Mouse (Mus musculus): ENCODE results near the gene Ccdc9. TPM values are rescaled to one million over a fixed set of nuclear protein-coding genes. Genes with fewer than 3 reads are reported as not detected.
A peak's percentile ranks its signal among the peaks of the same experiment; 100 is the strongest.
"Not testable (repeated sequence)": the region's sequence is repeated elsewhere in the genome, so short reads cannot be mapped to it uniquely, and the experiment has no call there.

The Ccdc9 gene
- polyA plus RNA-seq, 1 experiment from 2014 or later = 28.7 TPM

DNA sequence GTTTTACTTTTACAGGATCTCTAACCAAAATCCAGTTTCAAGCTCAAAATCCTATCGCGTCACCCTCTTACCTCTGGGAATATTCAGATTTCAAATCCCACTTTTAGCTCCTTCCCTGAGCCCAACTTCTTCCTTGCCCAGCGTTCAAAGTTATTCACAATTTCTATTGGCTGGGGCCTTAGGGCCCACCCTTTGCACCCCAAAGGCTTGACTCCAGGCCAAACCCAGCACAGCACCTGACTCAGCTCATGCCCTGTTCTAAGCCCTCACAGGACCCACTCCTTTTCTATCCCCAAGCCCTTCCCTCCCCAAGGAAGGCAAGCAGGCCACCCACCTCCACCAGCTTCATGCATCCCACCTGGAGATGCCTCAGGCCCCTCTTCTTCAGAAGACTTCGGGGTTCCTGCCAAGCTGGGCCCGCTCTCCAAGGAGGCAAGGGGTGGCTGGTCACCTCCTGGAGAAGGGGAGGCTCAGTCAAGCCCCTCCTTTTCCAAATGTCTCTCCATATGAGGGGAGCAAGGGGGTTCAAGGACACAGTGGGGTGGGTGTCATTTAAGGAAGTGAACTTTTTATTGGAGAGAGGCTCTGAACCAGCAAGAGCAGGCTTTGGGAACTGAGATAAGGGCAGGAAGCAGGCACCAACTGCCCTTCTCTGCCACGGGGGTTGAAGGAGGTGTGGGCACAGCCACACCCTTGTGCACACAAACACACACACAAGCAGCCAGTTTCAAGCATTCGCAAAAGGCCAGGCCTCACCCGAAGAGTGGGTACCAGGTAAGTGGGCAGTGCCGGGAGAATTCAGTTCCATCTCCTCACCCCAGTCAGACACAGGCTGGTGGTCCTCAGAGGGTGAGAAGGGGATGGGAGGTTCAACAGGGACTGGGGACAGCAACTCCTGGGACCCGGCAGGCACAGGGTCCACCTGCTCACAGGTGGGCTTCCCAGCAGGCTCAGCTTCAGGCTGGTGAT lies 11.4 kb downstream of the Ccdc9 start:
- Histone ChIP-seq H3K9me3 (no peaks in the 10 kb centered on the region), H3K4me1 (peaks cover 42% of the 10 kb centered on the region), H3K36me3 (replicated peaks) (peaks cover 52% of the 10 kb centered on the region), H3K27me3 (ENCODE audit: poor library complexity, severe bottlenecking) (peaks cover 35% of the 10 kb centered on the region), H3K27ac (no peak overlapping the region), H3K4me3 (no peak overlapping the region)
- 85% methylated on average over 10 of the region's 10 CpGs for WGBS
- no peak for DNase-seq (ENCODE audit: extremely low spot score, low spot score)

DNA sequence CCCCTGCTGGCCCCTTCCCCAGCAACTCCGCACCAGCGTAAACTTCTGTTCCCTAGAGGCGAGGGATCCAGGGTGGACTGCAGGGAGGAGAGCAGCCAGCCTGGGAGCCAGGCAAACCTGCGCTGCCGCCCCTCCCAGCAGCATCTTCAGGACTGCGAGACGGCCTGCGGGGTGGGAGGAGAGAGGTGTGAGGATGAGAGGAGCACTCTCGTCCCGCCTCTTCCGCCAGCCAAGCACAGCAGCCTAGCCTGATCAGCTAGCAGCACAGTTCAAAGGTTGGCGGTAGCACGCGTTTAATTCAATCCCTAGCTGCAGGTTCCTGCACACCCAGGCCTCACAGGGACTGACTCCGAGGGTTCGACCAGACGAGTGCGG lies 12.8 kb downstream of the Ccdc9 start:
- peaks cover 39% of the 10 kb centered on the region for H3K36me3 ChIP-seq (replicated peaks)
- WGBS = 0% methylated on average over 18 of the region's 18 CpGs
- DNase-seq (ENCODE audit: extremely low spot score, low spot score) = peak; percentile 81
- H3K4me3 ChIP-seq = peak overlapping the region; percentile 70
- peaks cover 42% of the 10 kb centered on the region for H3K4me1 ChIP-seq
- peak overlapping the region; percentile 87 for H3K27ac ChIP-seq
- no peaks in the 10 kb centered on the region for H3K9me3 ChIP-seq
- H3K27me3 ChIP-seq (ENCODE audit: poor library complexity, severe bottlenecking) = peaks cover 44% of the 10 kb centered on the region

DNA sequence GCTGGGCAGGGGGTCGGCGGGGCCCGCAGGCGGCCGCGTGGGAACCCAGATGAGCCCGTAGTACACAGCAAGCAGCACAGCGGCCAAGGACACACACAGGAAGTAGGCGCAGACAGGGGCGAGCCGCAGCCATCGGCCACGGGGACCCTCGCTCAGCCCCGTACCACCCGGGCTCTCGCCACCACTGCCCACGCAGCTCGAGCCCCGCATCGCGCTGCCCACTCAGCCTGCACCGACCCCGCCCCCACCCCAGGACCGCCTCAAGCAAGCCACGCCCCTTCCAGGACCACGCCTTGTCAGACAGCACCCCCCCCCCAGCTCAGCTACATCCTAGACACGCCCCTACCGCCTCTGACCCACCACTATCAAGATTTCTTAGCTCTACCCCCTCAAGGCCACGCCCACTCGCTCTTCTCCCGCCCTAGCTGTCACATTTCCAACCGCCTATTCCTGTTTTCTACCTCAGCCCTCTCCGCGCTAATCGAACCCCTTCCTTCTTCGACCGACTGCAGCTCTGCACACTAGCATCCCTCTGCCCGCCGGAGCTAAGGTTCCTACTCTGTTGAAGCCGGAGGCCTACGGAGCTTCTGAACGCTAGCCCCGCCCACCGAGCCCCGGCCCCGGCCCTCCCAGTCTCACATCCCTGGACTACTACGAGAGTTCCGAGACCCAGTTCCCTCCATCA lies 13.4 kb downstream of the Ccdc9 start, which contains the start of gene Inafm1:
Gene Inafm1, minus strand, starts transcription at position 537 of the 685 bp plus-strand sequence.
- H3K27ac ChIP-seq = peak within 1 kb of the TSS; percentile 87
- no peaks in the 10 kb centered on the region for H3K9me3 ChIP-seq
- H3K4me3 ChIP-seq = peak within 1 kb of the TSS; percentile 70
- H3K4me1 ChIP-seq = peaks cover 42% of the 10 kb centered on the region
- under 1% methylated on average over 49 of the region's 49 CpGs for WGBS
- peaks cover 44% of the 10 kb centered on the region for H3K27me3 ChIP-seq (ENCODE audit: poor library complexity, severe bottlenecking)
- peaks cover 34% of the 10 kb centered on the region for H3K36me3 ChIP-seq (replicated peaks)
- peak; percentile 92 for DNase-seq (ENCODE audit: extremely low spot score, low spot score)

DNA sequence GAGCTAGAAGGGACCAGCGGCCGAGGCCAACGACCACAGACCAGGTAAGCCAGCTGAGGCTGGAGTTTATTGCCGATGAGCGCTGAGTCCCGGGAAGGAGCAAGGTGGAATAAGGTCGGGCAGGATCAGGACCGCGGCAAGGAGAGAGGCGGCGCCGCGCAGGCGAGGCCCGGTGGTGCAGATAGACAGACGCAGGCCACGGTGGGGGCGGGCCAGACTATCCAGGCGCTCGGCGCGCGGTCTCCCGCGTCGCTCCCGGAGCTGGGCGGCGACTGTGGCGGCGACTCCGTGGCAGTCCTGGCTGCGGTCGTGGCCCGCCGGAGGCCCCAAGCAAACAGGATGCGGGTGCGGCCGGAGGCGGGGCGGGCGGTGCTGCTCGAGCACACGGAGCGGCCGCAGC lies 13.9 kb downstream of the Ccdc9 start:
- Histone ChIP-seq H3K27ac (peak overlapping the region; percentile 87), H3K27me3 (ENCODE audit: poor library complexity, severe bottlenecking) (peaks cover 44% of the 10 kb centered on the region), H3K36me3 (replicated peaks) (peaks cover 28% of the 10 kb centered on the region), H3K9me3 (no peaks in the 10 kb centered on the region), H3K4me1 (peaks cover 42% of the 10 kb centered on the region), H3K4me3 (peak overlapping the region; percentile 70)
- under 1% methylated on average over 44 of the region's 46 CpGs for WGBS
- peak; percentile 72 for DNase-seq (ENCODE audit: extremely low spot score, low spot score)

DNA sequence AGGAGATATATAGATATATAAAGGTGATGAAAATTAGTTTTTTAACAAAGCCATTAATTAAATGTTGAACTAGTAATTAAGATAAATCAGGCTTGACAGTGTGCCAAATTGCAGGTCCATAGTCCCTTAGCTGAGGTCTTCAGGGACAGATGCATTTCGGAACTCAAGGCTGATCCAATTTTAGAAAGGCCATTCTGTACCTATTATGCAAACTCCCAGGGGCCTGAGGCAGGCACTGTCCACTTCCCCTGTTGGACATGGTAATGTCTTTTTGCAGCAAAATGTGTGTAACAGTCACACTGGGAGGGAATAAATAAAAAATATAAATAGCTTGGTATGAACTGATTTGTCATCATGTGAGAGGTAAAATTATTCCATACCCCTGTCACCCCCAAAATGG lies 15.5 kb downstream of the Ccdc9 start:
- Histone ChIP-seq H3K9me3 (no peaks in the 10 kb centered on the region), H3K27me3 (ENCODE audit: poor library complexity, severe bottlenecking) (peaks cover 44% of the 10 kb centered on the region), H3K4me1 (peaks cover 42% of the 10 kb centered on the region), H3K4me3 (no peak overlapping the region), H3K36me3 (replicated peaks) (peaks cover 13% of the 10 kb centered on the region), H3K27ac (no peak overlapping the region)
- 98% methylated on average over 1 of the region's 1 CpGs for whole genome bisulfite sequencing
- DNase-seq (ENCODE audit: extremely low spot score, low spot score) = no peak

DNA sequence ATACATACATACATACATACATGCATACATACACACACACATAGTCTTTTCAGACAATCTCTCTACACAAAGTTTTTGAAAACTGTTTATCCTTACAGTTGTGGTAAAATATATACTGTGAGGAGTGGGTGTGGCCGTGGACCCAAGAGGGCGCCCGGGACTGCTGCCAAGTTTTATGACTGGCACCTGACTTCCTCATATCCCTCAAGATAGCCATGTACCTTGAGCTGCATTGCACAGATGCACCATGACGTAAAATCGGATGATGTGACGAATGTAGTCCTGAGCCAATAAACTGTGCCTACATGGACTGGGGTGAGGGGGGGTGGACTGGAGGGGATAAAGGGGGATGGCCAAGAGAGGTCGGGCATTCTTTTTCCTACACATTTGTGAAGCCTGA lies 20.0 kb downstream of the Ccdc9 start:
- WGBS = 90% methylated on average over 7 of the region's 7 CpGs
- H3K4me1 ChIP-seq; H3K27ac ChIP-seq; DNase-seq (ENCODE audit: extremely low spot score, low spot score); H3K36me3 ChIP-seq (replicated peaks); H3K4me3 ChIP-seq: not testable (repeated sequence)
- Histone ChIP-seq H3K9me3 (peaks cover 12% of the 10 kb centered on the region), H3K27me3 (ENCODE audit: poor library complexity, severe bottlenecking) (peaks cover 23% of the 10 kb centered on the region)

DNA sequence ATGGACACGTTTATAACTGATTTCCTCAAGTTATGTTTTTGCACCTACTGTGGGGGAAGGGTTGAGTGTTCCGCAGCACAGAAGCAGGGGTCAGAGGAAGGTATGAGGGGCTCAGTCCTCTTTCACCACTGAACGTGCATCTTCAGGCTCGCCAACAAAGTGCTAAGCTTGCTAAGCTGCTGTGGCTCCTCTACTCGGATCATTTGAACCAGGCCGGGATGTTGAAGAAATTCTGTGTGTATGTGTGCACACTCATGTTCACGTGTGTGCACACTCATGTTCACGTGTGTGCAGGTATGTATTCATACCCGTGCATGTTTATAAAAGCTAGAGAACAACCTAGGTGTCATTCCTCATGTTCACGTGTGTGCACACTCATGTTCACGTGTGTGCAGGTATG lies 20.7 kb downstream of the Ccdc9 start:
- DNase-seq (ENCODE audit: extremely low spot score, low spot score) = no peak
- H3K9me3 ChIP-seq = peaks cover 12% of the 10 kb centered on the region
- H3K36me3 ChIP-seq (replicated peaks) = no peaks in the 10 kb centered on the region
- H3K4me1 ChIP-seq = no peaks in the 10 kb centered on the region
- H3K27me3 ChIP-seq (ENCODE audit: poor library complexity, severe bottlenecking) = peaks cover 16% of the 10 kb centered on the region
- H3K27ac ChIP-seq = no peak overlapping the region
- no peak overlapping the region for H3K4me3 ChIP-seq
- WGBS = 89% methylated on average over 11 of the region's 11 CpGs

DNA sequence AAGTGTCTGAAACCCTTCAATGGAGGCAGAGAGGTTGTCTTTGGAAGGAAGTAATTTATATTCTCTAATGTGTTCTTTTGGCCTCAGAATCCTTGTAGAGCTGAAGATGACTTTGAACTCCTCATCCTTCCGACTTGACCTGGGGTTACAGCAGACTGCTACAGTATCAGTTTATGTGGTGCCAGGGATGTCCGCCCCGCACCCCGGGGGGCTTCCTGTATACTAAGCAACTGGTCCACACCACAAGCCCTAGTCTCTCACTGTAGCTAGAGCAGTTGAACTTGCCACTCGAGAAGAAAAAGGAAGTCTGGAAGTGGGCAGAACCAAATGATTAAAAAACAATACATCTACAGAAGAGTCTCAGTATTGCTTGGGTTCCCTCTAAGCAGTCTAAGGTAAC lies 22.8 kb downstream of the Ccdc9 start:
- Histone ChIP-seq H3K4me3 (no peak overlapping the region), H3K4me1 (no peaks in the 10 kb centered on the region), H3K27ac (no peak overlapping the region), H3K36me3 (replicated peaks) (no peaks in the 10 kb centered on the region), H3K27me3 (ENCODE audit: poor library complexity, severe bottlenecking) (no peaks in the 10 kb centered on the region), H3K9me3 (peaks cover 12% of the 10 kb centered on the region)
- DNase-seq (ENCODE audit: extremely low spot score, low spot score) = no peak
- 89% methylated on average over 5 of the region's 5 CpGs for WGBS

DNA sequence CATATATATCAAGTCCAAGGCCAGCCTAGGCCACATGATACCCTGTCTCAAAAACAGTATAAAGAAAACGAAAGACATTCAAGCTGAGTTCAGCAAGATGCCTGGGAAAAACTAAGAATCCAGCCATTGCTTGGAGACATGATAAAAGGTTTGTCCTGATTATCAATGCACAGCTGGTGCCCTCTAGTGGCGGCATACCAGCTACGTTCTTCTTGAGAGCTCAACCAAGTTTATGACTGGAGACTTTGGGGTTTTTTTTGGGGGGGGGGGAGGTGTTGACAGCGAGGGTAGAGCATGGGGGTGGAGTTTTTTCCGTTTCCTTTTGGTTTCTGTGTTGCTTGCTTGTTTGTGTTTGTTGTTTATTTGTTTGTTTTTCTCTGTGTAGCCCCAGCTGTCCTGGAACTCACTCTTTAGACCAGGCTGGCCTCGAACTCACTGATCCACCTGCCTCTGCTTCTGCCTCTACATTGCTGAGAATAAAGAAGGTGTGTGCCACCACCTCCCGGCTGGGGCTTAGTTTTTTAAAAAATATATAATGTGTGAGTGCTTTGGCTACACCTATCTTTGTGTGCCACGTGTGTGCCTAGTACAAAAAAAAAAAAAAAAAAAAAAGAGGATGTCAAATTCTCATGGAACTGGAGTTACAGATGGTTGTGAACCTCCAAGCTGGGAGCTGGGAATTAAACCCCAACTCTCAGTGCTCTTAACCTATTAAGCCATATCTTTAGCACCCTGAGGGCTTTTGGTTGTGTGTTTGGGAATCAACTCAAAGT lies 23.4 kb downstream of the Ccdc9 start:
- Histone ChIP-seq H3K36me3 (replicated peaks) (no peaks in the 10 kb centered on the region), H3K9me3 (peaks cover 12% of the 10 kb centered on the region), H3K27ac (no peak overlapping the region), H3K4me3 (no peak overlapping the region), H3K27me3 (ENCODE audit: poor library complexity, severe bottlenecking) (no peaks in the 10 kb centered on the region), H3K4me1 (no peaks in the 10 kb centered on the region)
- 27% methylated on average over 8 of the region's 8 CpGs for WGBS
- peak; percentile 70 for DNase-seq (ENCODE audit: extremely low spot score, low spot score)

DNA sequence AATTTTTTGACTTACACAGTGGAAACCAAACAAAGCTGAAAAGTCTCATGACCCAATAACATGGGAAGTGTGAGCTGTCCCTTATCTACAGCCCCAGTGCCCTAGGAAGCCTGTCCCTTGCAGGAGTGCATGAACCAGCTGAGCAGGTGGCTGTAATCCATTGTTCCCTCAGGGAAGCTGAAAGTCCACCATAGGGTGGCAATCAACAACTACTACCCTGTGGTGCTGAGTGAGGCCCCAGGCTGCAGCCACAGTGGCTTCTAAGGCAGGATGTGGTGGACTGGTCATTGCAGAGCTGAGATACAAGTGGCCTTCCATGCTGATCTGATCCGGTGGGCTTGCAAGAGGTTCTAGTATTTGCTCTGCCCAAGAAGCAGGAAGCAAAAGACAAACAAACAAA lies 25.5 kb downstream of the Ccdc9 start:
- Histone ChIP-seq H3K27ac (no peak overlapping the region), H3K36me3 (replicated peaks) (no peaks in the 10 kb centered on the region), H3K4me3 (no peak overlapping the region), H3K27me3 (ENCODE audit: poor library complexity, severe bottlenecking) (no peaks in the 10 kb centered on the region), H3K4me1 (no peaks in the 10 kb centered on the region), H3K9me3 (peaks cover 12% of the 10 kb centered on the region)
- WGBS = 90% methylated on average over 1 of the region's 1 CpGs
- no peak for DNase-seq (ENCODE audit: extremely low spot score, low spot score)

DNA sequence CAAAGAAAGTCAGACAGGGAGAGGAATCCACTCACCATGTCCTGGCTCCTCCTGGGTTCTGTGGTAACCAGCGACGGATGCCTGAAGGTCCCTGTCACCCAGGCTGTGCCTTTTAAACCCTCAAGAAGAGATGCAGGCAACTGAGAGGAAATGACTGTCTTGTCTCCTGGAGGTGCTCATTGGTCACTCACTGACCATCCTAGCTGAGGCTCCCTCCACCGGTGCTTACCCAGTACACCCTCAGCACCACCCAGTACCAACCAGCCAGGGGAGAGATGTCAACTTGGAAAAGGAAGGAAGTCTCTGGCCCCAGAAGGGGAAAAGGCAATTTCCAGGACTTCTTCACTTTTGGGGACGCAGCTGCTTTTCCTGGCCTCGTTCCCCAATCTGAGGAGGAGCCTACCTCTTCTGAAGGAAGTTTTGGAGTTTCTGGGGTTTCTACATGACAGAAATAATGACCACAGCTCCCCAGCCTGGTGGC lies 27.4 kb downstream of the Ccdc9 start, which contains the start of gene C5ar1:
Gene C5ar1, minus strand, starts transcription at position 431 of the 481 bp plus-strand sequence.
- H3K36me3 ChIP-seq (replicated peaks) = no peaks in the 10 kb centered on the region
- no peaks in the 10 kb centered on the region for H3K4me1 ChIP-seq
- DNase-seq (ENCODE audit: extremely low spot score, low spot score) = no peak
- H3K27ac ChIP-seq = no peak within 1 kb of the TSS
- H3K4me3 ChIP-seq = no peak within 1 kb of the TSS
- peaks cover 3% of the 10 kb centered on the region; the same call in 1 of the 2 replicates for H3K9me3 ChIP-seq
- no peaks in the 10 kb centered on the region for H3K27me3 ChIP-seq (ENCODE audit: poor library complexity, severe bottlenecking)
- WGBS = 91% methylated on average over 5 of the region's 5 CpGs

DNA sequence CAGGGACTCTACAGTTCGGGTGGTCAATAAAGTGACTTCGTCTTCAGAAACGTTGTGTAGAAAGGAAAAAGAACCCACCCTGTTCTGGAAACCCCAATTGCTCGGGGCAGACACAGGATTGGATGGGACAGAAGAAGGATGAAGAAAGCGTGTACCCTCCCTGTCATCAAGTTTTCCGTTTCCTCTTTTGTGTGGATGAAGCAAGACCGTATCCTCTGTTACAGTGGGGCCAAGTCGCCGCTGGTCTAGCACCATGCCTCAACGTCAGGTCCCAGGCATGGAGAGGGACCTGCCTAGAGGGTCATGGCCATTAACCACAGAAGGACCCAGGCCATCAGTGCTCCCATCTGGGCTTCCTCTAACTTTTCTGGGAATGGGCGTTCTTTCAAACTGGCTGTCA lies 28.8 kb downstream of the Ccdc9 start:
- Histone ChIP-seq H3K27me3 (ENCODE audit: poor library complexity, severe bottlenecking) (no peaks in the 10 kb centered on the region), H3K27ac (no peak overlapping the region), H3K4me3 (no peak overlapping the region), H3K9me3 (no peaks in the 10 kb centered on the region), H3K4me1 (no peaks in the 10 kb centered on the region), H3K36me3 (replicated peaks) (no peaks in the 10 kb centered on the region)
- 88% methylated on average over 11 of the region's 11 CpGs for WGBS
- no peak for DNase-seq (ENCODE audit: extremely low spot score, low spot score)

All from forebrain, embryonic 10.5 days (tissue).